Mouse (Mus musculus) limb, embryonic 15.5 days (tissue): Measurements from ENCODE around the gene Gm5426. TPM values are rescaled to one million over a fixed set of nuclear protein-coding genes. Genes with fewer than 3 reads are reported as not detected.

ENCODE experiments used
- ATAC-seq: fragments of 200-750 bp; cut with Nextera tagmentation; 2 replicates; pipeline ENCODE4 v1.8.0; 2017; ENCODE audit warnings: low read depth, moderate TSS enrichment; ENCODE audit not compliant: insufficient number of reproducible peaks, low FRiP score, low TSS enrichment
- H3K27ac ChIP-seq: fragments of 300-500 bp; sonication (generic); 2 replicates; pipeline ENCODE4 v1.5.1; 2015; ENCODE audit warnings: moderate library complexity, mild to moderate bottlenecking, inconsistent platforms
- H3K27me3 ChIP-seq: fragments of 300-500 bp; sonication (generic); 2 replicates; pipeline ENCODE4 v1.6.1; 2015; ENCODE audit warnings: inconsistent platforms
- H3K36me3 ChIP-seq: fragments of 300-500 bp; sonication (generic); 2 replicates; pipeline ENCODE4 v1.6.1; 2015; ENCODE audit warnings: inconsistent platforms
- H3K4me1 ChIP-seq: fragments of 300-500 bp; sonication (generic); 2 replicates; pipeline ENCODE4 v1.6.1; 2015; ENCODE audit warnings: inconsistent platforms
- H3K4me2 ChIP-seq: fragments of 300-500 bp; sonication (generic); 2 replicates; pipeline ENCODE4 v1.6.1; 2015; ENCODE audit warnings: mild to moderate bottlenecking, inconsistent platforms
- H3K4me3 ChIP-seq: fragments of 300-500 bp; sonication (generic); 2 replicates; pipeline ENCODE4 v1.5.1; 2015; ENCODE audit warnings: mild to moderate bottlenecking, inconsistent platforms
- H3K9ac ChIP-seq: fragments of 300-500 bp; sonication (generic); 2 replicates; pipeline ENCODE4 v1.6.1; 2015; ENCODE audit warnings: inconsistent platforms
- H3K9me3 ChIP-seq: fragments of 300-500 bp; sonication (generic); 2 replicates; pipeline ENCODE4 v1.6.1; 2016; ENCODE audit warnings: inconsistent platforms
- WGBS: fragments of 180-500 bp; shearing (Covaris S2); methylation state at CpG from one replicate; pipeline ENCODE4 v1.1.7; 2015; 5-methylcytosine and 5-hydroxymethylcytosine counted together
- microRNA-seq: library from miRNA; unstranded; fragments of <30 nt; microRNA quantifications from one replicate; pipeline ENCODE4, GENCODE M21; 2016
- polyA plus RNA-seq: library from polyadenylated mRNA; unstranded; fragments of >200 nt; fragmentation: Nextera tagmentation; extraction: Ambion mirVana; gene quantifications from 2 replicates; pipeline ENCODE4 v1.2.1, GENCODE M21; 2015

Gene Gm5426
- polyA plus RNA-seq, 1 experiment from 2014 or later = not detected

DNA sequence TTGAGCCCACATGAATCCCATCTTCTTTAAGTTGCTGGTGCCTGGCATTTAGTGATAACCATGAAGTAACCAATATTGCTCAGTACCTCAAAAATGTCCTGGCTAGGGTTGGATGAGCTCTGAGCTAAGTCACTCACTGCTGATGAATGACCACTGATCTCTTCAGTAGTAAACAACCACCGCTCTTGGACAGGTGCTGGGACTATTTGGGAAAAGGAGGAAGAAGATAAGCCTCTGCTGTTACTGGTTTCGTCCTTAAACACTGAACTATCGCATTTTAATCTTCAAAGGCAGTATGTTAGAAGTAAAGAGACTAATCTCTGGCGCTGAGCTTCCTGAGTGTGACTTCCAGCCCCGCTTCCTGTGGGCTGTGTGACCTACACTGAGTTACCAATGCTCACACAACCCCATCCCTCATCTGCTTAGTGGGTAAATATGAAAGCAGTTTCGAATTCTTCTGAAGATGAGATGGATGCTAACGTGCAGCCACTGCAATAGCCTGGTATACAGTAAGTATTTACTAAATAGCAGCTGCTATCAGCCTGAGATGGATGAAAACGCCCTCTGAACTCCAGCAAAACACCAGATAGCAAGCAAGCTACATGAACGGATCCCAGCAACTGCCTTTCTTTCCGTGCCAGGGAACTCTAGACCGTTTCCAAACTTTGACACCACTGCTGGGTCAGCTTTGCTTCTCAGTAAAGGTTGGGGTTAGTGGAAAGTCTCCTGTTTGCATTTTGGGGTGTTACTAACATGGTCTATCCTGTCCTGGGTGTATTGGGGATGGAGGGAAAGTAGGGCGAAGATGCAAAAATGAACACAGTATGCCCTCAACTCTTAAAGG is 44.4 kb downstream of the Gm5426 start:
- no peak overlapping the region for H3K9ac ChIP-seq
- H3K4me1 ChIP-seq = no peaks in the 10 kb centered on the region
- no peak overlapping the region for H3K4me3 ChIP-seq
- H3K36me3 ChIP-seq = no peaks in the 10 kb centered on the region
- no peak overlapping the region for H3K27ac ChIP-seq
- WGBS = 81% methylated on average over 12 of the region's 12 CpGs
- no peak overlapping the region for H3K4me2 ChIP-seq
- no peaks in the 10 kb centered on the region for H3K9me3 ChIP-seq
- ATAC-seq = no peak
- H3K27me3 ChIP-seq = no peaks in the 10 kb centered on the region

DNA sequence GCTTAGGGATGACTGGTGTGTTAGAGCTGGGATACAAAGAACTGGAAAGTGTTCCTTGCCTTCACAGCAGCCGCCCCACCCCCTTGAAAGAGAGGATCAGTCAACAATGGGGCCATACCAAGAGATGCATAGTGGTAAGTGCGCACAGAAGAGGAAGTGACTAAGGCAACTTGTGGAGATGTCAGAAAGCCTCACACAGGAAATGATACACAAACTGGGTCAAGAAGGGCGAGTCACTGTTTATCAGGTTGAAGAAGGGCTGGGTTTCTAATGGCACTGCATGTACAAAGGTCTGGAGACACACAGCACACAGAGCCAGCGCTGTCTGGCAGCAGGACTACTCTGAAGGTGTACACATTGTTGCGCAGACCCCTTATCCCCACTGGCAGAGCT is 45.0 kb downstream of the Gm5426 start:
- no peak overlapping the region for H3K4me3 ChIP-seq
- ATAC-seq = no peak
- WGBS = 76% methylated on average over 5 of the region's 5 CpGs

DNA sequence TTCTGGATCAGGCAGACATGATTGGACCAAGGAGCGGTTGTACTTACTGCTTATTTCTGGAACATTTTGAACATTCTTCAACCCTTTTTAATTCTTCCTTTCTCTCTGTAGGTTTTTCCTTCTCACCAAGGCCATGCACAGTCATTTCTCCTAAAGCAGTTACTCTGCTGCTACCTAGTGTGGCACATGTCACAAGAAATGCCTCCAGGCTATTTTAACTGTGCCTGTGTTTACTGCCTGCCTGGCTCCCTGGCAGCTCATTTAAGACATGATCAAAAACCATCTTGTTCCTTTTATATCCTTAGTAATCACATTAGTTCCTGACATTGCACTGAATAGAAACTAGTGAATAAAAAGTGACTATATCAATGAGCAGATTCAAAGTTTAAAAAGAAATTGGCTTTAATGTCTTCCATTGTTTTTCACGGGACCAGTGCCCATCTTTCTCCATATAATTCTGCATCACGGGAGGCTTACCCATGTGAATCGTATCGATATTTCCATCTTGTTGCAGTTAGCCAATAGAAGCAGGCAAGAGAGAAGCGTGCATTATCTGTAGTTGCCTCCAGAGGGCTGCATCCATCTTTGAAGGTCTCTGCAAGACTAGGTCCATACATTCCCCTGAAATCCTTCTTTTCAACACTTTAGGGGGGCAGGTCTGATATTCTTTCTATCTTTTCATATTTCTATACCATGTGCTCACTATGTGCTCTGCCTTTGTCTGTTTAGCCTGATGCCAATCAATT is 45.7 kb downstream of the Gm5426 start:
- no peaks in the 10 kb centered on the region for H3K4me1 ChIP-seq
- ATAC-seq = no peak
- H3K9ac ChIP-seq = no peak overlapping the region
- no peak overlapping the region for H3K4me3 ChIP-seq
- H3K27me3 ChIP-seq = no peaks in the 10 kb centered on the region
- H3K4me2 ChIP-seq = no peak overlapping the region
- H3K9me3 ChIP-seq = no peaks in the 10 kb centered on the region
- no peaks in the 10 kb centered on the region for H3K36me3 ChIP-seq
- H3K27ac ChIP-seq = no peak overlapping the region
- WGBS = 73% methylated on average over 6 of the region's 6 CpGs

More for the DNA sequence above, 45.0 kb downstream of the Gm5426 start:
- no peaks in the 10 kb centered on the region for H3K27me3 ChIP-seq
- no peaks in the 10 kb centered on the region for H3K9me3 ChIP-seq
- H3K4me1 ChIP-seq = no peaks in the 10 kb centered on the region
- no peak overlapping the region for H3K4me2 ChIP-seq
- no peak overlapping the region for H3K9ac ChIP-seq
- no peak overlapping the region for H3K27ac ChIP-seq
- H3K36me3 ChIP-seq = no peaks in the 10 kb centered on the region

DNA sequence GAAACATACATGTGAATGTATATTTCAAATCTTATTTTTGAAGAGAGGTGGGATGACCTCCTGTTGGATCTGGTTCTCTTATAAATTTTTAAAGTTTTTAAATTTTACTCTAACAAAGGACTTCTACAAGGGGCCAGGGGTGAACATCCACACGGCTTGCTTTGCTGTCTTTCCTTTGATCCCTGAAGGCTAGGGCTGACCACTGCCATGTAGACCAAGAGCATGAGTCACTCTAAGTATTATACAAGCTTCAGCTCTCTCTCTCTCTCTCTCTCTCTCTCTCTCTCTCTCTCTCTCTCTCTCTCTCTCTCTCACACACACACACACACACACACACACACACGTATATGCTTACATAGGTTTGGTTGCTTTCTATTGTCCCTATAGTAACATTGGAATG is 48.6 kb downstream of the Gm5426 start:
- Histone ChIP-seq H3K36me3 (no peaks in the 10 kb centered on the region), H3K4me2 (no peak overlapping the region), H3K9me3 (no peaks in the 10 kb centered on the region), H3K4me3 (no peak overlapping the region), H3K27me3 (no peaks in the 10 kb centered on the region), H3K4me1 (no peaks in the 10 kb centered on the region), H3K27ac (no peak overlapping the region), H3K9ac (no peak overlapping the region)
- no peak for ATAC-seq
- WGBS = 79% methylated on average over 2 of the region's 2 CpGs

DNA sequence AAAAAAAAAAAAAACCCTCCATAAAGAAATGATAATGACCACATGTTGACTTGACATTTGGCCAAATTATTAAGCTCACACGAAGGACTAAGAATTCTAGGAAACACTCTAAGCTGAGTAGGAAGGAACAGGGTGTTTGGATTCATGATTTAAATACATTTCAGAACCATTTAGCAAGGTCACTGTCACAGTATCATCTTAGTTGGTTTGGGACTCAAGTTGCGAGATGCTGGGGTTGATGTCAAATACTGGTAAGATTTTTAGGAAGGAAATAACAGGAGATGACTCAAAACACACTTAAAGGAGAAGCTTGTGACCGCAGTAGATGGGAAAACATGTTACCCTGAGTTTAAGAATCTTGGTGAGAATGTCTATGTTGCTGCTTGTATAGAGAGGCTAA is 49.2 kb downstream of the Gm5426 start:
- H3K4me3 ChIP-seq = no peak overlapping the region
- no peaks in the 10 kb centered on the region for H3K36me3 ChIP-seq
- no peaks in the 10 kb centered on the region for H3K27me3 ChIP-seq
- H3K4me1 ChIP-seq = no peaks in the 10 kb centered on the region
- no peaks in the 10 kb centered on the region for H3K9me3 ChIP-seq
- no peak overlapping the region for H3K9ac ChIP-seq
- WGBS = 79% methylated on average over 3 of the region's 3 CpGs
- no peak for ATAC-seq
- no peak overlapping the region for H3K4me2 ChIP-seq
- no peak overlapping the region for H3K27ac ChIP-seq

Small RNA genes within 50 kb of the gene (microRNA-seq; reads per million reads assigned to microRNA genes)
- gene Gm22913 = not detected

Other genes starting within 250 kb of the Gm5426 start
- gene Eea1, start 196.0 kb upstream of the Gm5426 start, polyA plus RNA-seq = 20.7 and 24.4 TPM in 2 replicates